Mouse (Mus musculus) layer of hippocampus, postnatal 25 days (tissue): Measurements from ENCODE around the gene Dynll2. TPM values are rescaled to one million over a fixed set of nuclear protein-coding genes. Genes with fewer than 3 reads are reported as not detected.
A peak's percentile ranks its signal among the peaks of the same experiment; 100 is the strongest.

Experiments used
- DNase-seq, 2 experiments: peaks; one replicate each; pipeline ENCODE4 v3.0.0; 2022; ENCODE audit warnings: mixed read lengths in 2 of 2, low spot score in 1 of 2; ENCODE audit errors: extremely low spot score in 1 of 2
- total RNA-seq, 2 experiments: library from RNA; stranded (reverse); gene quantifications; 2 replicates each; pipeline ENCODE4 v1.2.3; 2021

Gene Dynll2
- total RNA-seq, result 100 to 1,000 TPM; 435 to 462 TPM

DNA sequence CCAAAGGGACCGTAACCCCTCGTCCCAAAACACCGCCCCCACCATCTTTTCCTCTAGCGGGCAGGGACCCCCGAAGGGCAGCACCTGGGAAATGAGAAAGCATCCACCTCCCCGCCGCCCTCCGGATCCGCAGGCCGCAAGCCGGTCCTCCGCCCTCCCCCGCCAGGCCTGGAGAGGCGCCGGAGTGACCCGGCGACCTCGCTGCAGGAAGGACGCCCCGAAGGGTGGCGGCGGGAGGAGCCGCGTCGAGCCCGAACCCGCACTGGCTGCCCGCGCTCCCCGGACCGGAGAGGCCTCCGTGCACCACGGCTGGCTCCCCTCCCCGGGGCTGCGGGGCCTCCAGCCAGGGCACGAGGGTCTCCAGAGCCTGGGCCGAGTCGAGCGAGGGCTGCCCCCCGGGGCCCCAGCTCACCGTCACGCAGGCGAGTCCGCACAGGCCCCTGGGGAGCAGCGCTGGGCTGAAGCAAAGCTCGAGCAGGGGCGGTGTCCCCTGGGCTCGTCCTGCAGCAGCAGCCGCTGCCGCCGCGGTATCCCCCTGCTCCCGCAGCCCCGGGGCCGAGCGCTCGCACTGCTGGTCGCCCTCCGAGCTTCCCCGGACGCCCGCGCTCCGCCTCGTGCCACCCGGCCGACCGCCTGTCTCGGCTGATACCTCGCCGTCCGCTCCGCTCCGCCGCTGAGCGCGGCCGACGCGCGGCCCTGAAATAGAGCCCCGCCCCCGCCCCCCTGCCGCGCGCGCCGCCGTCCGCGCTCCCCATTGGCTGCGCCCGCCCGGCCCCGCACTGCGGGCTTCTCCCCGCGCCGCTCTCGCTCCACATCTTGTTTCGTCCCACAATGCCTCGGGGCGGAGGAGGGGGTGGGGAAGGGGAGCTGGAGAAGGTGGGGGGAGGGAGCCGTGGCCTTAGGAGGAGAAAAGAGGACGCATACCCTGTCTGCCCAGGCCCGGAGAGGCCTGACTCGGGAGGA lies at the start of gene Dynll2:
Gene Dynll2 (minus strand): TSS at position 703 of the 963 bp plus-strand sequence.
- DNase-seq, result peak; percentile 77 to 88

DNA sequence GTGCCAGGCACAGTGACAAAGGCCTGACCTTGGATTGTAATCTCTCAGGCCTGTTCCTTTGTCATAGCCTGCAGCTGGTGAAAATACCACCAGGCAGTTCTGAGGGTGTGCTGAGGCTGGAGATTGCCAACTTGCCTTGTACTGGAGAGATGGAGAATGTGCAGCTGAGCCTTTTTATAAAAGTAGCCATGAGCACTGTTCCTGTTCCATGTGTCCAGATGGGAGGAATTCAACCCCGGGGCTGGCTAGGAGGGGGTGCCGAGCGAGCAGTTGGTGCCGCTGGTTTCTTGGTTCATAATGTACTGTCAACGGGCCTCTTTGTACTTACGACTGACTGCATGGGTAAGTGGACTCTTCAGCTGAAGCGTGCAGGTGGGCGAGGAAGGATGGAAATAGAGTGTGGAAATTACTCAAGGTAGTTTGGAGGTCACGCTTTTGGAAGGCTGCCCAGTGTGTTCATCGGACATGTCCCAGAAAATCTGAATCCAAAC lies 49.5 kb upstream of the Dynll2 start:
- no peak for DNase-seq

GRCm38 (mm10) chr11:88035970-88036369 lies 48.6 kb upstream of the Dynll2 start:
- DNase-seq, result no peak

- no peak for DNase-seq
These were observed 44.4 kb upstream of the Dynll2 start for GRCm38 (mm10) chr11:88031753-88032152.

GRCm38 (mm10) chr11:88030836-88031235 lies 43.5 kb upstream of the Dynll2 start:
- no peak for DNase-seq

GRCm38 (mm10) chr11:88030219-88030618 lies 42.9 kb upstream of the Dynll2 start:
- no peak for DNase-seq

- DNase-seq, result no peak
These were observed 40.9 kb upstream of the Dynll2 start for GRCm38 (mm10) chr11:88028193-88028684.

- DNase-seq, result no peak
These were observed 40.2 kb upstream of the Dynll2 start for GRCm38 (mm10) chr11:88027391-88028035.

- DNase-seq, result no peak
These were observed 36.6 kb upstream of the Dynll2 start for GRCm38 (mm10) chr11:88023933-88024332.

GRCm38 (mm10) chr11:88015795-88016194 lies 28.5 kb upstream of the Dynll2 start:
- no peak for DNase-seq

DNA sequence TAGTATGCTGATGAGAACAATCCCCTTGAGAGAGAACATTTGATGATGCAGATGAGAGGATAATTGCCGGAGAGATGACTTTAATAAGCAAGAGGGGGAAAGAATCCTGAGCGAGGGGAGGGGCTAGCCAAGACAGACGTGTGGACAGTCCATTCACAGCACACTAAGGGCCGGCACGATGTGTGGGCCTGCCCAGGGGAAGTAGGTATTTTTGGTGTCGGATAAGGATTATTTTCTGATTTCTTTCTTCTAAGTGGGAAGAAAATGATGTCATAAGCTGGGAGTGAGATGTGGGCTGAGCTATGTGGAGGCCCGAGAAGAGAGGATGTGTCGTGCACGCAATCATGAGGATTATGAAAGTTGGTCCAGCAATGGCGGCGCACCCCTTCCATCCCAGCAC lies 27.8 kb upstream of the Dynll2 start:
- DNase-seq, result no peak

DNA sequence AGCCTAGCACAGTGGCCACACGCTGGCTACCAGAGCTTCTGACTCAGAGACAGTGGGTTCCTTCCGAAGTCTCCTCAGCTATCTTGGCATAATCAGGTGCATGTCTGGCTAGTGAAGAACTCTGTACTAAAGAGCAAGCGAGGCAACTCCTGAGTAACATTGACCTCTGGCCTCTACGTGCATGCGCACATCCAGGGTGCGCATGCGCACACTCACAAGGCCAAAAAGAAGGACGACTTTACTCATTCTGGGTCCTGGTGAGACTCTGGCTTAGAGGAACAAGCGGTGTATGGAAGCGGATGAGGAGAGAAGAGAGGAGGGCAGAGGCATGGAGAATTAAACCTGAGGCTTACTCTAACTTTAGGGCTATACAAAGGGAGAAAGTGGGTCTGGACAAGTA lies 26.3 kb upstream of the Dynll2 start:
- no peak for DNase-seq

GRCm38 (mm10) chr11:88012621-88013244 lies 25.4 kb upstream of the Dynll2 start:
- no peak for DNase-seq

DNA sequence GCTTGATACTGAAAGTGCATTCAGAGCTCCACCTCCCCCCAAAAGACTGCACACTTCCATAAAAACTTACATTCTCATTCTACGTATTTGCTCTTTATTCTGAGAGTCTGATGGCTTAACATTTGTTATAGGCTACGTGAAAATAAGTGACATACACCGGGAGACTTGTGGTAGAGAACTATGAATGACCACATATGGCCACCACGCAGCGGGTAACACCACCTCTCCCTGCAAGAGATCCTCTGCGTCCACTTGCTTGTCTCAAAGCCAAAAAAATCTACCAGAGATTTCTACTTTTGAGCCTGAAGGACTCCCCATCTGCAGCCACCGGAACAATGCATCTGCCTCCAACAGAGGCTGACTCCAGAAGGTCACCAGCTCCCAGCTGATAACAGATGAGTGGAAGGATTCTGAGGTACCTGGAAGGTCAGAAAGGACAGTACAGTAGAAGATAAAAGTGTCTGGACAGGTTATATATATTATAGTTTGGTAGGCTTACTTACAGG lies 24.6 kb upstream of the Dynll2 start:
- DNase-seq, result no peak

GRCm38 (mm10) chr11:88011208-88011913 lies 24.0 kb upstream of the Dynll2 start:
- DNase-seq, result no peak

DNA sequence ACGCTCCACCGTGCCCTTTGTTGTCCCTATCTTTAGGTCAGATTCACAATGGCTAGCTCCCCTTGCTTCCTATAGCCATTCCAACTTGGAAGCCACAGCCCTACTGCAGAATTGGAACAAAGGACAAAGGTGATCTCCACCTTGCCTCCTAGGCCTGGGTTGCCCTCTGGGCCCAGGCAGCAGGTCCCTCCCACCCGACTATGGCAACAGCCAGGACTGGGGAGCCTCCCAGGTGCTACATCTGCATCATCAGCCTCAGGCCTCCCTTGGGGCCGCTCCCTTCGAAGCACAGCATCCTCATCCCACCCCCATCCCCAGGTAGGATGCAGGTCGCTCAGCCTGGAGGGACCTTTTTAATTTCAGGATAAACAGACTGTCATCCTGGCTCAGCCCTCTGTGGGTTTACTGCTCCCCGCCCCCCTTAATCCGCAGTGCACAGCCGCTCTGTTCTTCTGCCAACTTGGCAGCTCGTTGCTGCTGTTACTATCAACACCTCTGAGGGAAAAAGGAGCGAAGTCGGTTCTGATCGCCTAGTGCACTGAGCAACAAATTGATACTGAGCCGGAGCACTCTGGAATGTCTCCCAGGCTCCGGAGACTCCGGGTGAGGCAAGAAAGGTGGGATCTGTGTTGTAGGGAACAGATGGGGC lies 22.3 kb upstream of the Dynll2 start:
- peak; percentile 19 to 35 for DNase-seq

GRCm38 (mm10) chr11:88008641-88009040 lies 21.3 kb upstream of the Dynll2 start:
- no peak for DNase-seq

DNA sequence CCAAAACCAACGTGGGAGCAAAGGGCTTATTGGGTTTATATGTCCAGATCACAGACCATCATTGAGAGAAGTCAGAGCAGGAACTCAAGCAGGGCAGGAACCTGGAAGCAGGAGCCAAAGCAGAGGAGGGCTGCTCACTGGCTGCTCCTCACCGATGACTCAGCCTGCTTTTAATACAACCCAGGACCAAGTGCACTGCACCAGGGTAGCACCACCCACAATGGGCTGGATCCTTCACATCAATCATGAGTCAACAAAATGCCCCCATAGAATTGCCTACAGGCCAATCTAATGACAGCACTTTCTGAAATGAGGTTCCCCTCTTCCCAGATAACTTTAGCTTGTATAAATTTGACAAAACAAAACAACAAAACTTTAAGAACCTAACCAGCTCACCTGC lies 16.8 kb upstream of the Dynll2 start:
- no peak for DNase-seq

- no peak for DNase-seq
These were observed 15.4 kb upstream of the Dynll2 start for GRCm38 (mm10) chr11:88002738-88003137.
